Mouse (Mus musculus) kidney, embryonic 14.5 days (tissue): Measurements from ENCODE around the gene Lgr6. TPM values are rescaled to one million over a fixed set of nuclear protein-coding genes. Genes with fewer than 3 reads are reported as not detected.

ENCODE experiments used
- ATAC-seq: fragments of 200-750 bp; cut with Nextera tagmentation; 2 replicates; pipeline ENCODE4 v1.8.0; 2017; ENCODE audit warnings: moderate number of reproducible peaks, mild to moderate bottlenecking, moderate TSS enrichment, moderate library complexity; ENCODE audit not compliant: low FRiP score, low TSS enrichment
- H3K27ac ChIP-seq: fragments of 300-500 bp; sonication (generic); 2 replicates; pipeline ENCODE4 v1.5.1; 2014; ENCODE audit warnings: low read depth, mild to moderate bottlenecking, low read length, moderate library complexity, mixed read lengths
- H3K27me3 ChIP-seq: fragments of 300-500 bp; sonication (generic); 2 replicates; pipeline ENCODE4 v1.6.1; 2014; ENCODE audit warnings: mild to moderate bottlenecking, low read length; ENCODE audit not compliant: control insufficient read depth, insufficient read depth
- H3K36me3 ChIP-seq: fragments of 300-500 bp; sonication (generic); 2 replicates; pipeline ENCODE4 v1.6.1; 2014; ENCODE audit warnings: low read length, mixed read lengths; ENCODE audit not compliant: control insufficient read depth, insufficient read depth
- H3K4me1 ChIP-seq: fragments of 300-500 bp; sonication (generic); 2 replicates; pipeline ENCODE4 v1.6.1; 2014; ENCODE audit warnings: low read length, mixed read lengths; ENCODE audit not compliant: control insufficient read depth, insufficient read depth
- H3K4me2 ChIP-seq: fragments of 300-500 bp; sonication (generic); replicated peaks from 2 replicates; pipeline ENCODE4 v1.6.1; 2014; ENCODE audit warnings: low read depth, mild to moderate bottlenecking, low read length
- H3K4me3 ChIP-seq: fragments of 300-500 bp; sonication (generic); 2 replicates; pipeline ENCODE4 v1.5.1; 2014; ENCODE audit warnings: mild to moderate bottlenecking, low read length
- H3K9ac ChIP-seq: fragments of 300-500 bp; sonication (generic); 2 replicates; pipeline ENCODE4 v1.6.1; 2014; ENCODE audit warnings: low read depth, mild to moderate bottlenecking, low read length, moderate library complexity
- H3K9me3 ChIP-seq: fragments of 300-500 bp; sonication (generic); 2 replicates; pipeline ENCODE4 v1.6.1; 2016; ENCODE audit warnings: low read length; ENCODE audit not compliant: control insufficient read depth
- WGBS: fragments of 180-500 bp; shearing (Covaris S2); extraction: QIAGEN DNeasy Blood & Tissue Kit; methylation state at CpG from one replicate; pipeline ENCODE4 v1.1.7; 2014; 5-methylcytosine and 5-hydroxymethylcytosine counted together
- polyA plus RNA-seq: library from polyadenylated mRNA; unstranded; fragments of >200 nt; fragmentation: Nextera tagmentation; extraction: Ambion mirVana; gene quantifications from 2 replicates; pipeline ENCODE4 v1.2.1, GENCODE M21; 2014

Gene Lgr6
- polyA plus RNA-seq, 1 experiment from 2014 or later = 0.66 TPM

GRCm38 (mm10) chr1:134936335-134936734 lies 168.7 kb downstream of the Lgr6 start:
- Histone ChIP-seq H3K27me3 (no peaks in the 10 kb centered on the region), H3K4me1 (peaks cover 13% of the 10 kb centered on the region; the same call in 1 of the 2 replicates), H3K4me2 (no peak overlapping the region), H3K27ac (no peak overlapping the region), H3K4me3 (no peak overlapping the region), H3K9me3 (no peaks in the 10 kb centered on the region), H3K9ac (no peak overlapping the region), H3K36me3 (no peaks in the 10 kb centered on the region)
- 88% methylated on average over 6 of the region's 6 CpGs for WGBS
- ATAC-seq = no peak

Other genes with a start within 250 kb of the Lgr6 start
- gene Ppp1r12b, start 149.3 kb downstream of the Lgr6 start, polyA plus RNA-seq = 4.8 and 7.6 TPM in 2 replicates
- 40.6 and 50.3 TPM in 2 replicates for gene Ube2t, start 142.7 kb downstream of the Lgr6 start, polyA plus RNA-seq
- 0.66 and 0.83 TPM in 2 replicates for gene Ptpn7, start 27.4 kb upstream of the Lgr6 start, polyA plus RNA-seq
- gene Arl8a, start 41.5 kb upstream of the Lgr6 start, polyA plus RNA-seq = 32.0 and 44.5 TPM in 2 replicates
- not detected in 2 replicates for gene Gpr37l1, start 62.4 kb upstream of the Lgr6 start, polyA plus RNA-seq
- 22.4 and 26.8 TPM in 2 replicates for gene Elf3, start 153.3 kb upstream of the Lgr6 start, polyA plus RNA-seq
- gene Rnpep, start 178.8 kb upstream of the Lgr6 start, polyA plus RNA-seq = 66.6 and 86.8 TPM in 2 replicates
- 213 and 232 TPM in 2 replicates for gene Timm17a, start 208.5 kb upstream of the Lgr6 start, polyA plus RNA-seq
- 0.27 and 0.55 TPM in 2 replicates for gene Lmod1, start 219.5 kb upstream of the Lgr6 start, polyA plus RNA-seq